Mouse (Mus musculus) kidney, postnatal 0 days (tissue): ENCODE results near the gene BC030870. TPM values are rescaled to one million over a fixed set of nuclear protein-coding genes. Genes with fewer than 3 reads are reported as not detected.
A peak's percentile ranks its signal among the peaks of the same experiment; 100 is the strongest.
"Not testable (repeated sequence)": the region's sequence is repeated elsewhere in the genome, so short reads cannot be mapped to it uniquely, and the experiment has no call there.

Source experiments
- ATAC-seq: fragments of 200-750 bp; cut with Nextera tagmentation; replicated peaks from 2 replicates; pipeline ENCODE4 v1.8.0; 2017; ENCODE audit warnings: low read depth, moderate number of reproducible peaks, moderate TSS enrichment, moderate library complexity; ENCODE audit not compliant: low FRiP score
- DNase-seq: peaks from one replicate; pipeline ENCODE4 v3.0.0-alpha.2; 2016; ENCODE audit warnings: low spot score
- H3K27ac ChIP-seq: fragments of 300-500 bp; sonication (generic); 2 replicates; pipeline ENCODE4 v1.5.1; 2014; ENCODE audit warnings: mild to moderate bottlenecking
- H3K27me3 ChIP-seq: fragments of 300-500 bp; sonication (generic); 2 replicates; pipeline ENCODE4 v1.6.1; 2014; ENCODE audit warnings: low read length, mixed read lengths; ENCODE audit not compliant: insufficient read depth
- H3K36me3 ChIP-seq: fragments of 300-500 bp; sonication (generic); 2 replicates; pipeline ENCODE4 v1.6.1; 2014; ENCODE audit warnings: low read length, mixed read lengths; ENCODE audit not compliant: insufficient read depth
- H3K4me1 ChIP-seq: fragments of 300-500 bp; sonication (generic); replicated peaks from 2 replicates; pipeline ENCODE4 v1.6.1; 2014; ENCODE audit warnings: antibody characterized with exemption, low read length, mixed read lengths; ENCODE audit not compliant: insufficient read depth
- H3K4me2 ChIP-seq: fragments of 300-500 bp; sonication (generic); 2 replicates; pipeline ENCODE4 v1.6.1; 2014; ENCODE audit warnings: mild to moderate bottlenecking, low read length, moderate library complexity, mixed read lengths
- H3K4me3 ChIP-seq: fragments of 300-500 bp; sonication (generic); replicated peaks from 2 replicates; pipeline ENCODE4 v1.5.1; 2014; ENCODE audit warnings: low read depth, low read length
- H3K9ac ChIP-seq: fragments of 300-500 bp; sonication (generic); 2 replicates; pipeline ENCODE4 v1.6.1; 2014; ENCODE audit warnings: low read depth, low read length
- H3K9me3 ChIP-seq: fragments of 300-500 bp; sonication (generic); replicated peaks from 2 replicates; pipeline ENCODE4 v1.6.1; 2016; ENCODE audit warnings: low read length, inconsistent platforms, mixed read lengths
- CTCF ChIP-seq: IDR thresholded peaks from 2 replicates; pipeline ENCODE4 v1.5.1; 2016; ENCODE audit warnings: antibody characterized with exemption, low read depth, mild to moderate bottlenecking, moderate library complexity
- WGBS: fragments of 180-500 bp; shearing (Covaris S2); extraction: QIAGEN DNeasy Blood & Tissue Kit; methylation state at CpG from one replicate; pipeline ENCODE4 v1.1.7; 2014; 5-methylcytosine and 5-hydroxymethylcytosine counted together
- polyA plus RNA-seq: library from polyadenylated mRNA; unstranded; fragments of >200 nt; fragmentation: Nextera tagmentation; extraction: Ambion mirVana; gene quantifications from 2 replicates; pipeline ENCODE4 v1.2.1, GENCODE M21; 2015

Gene BC030870
- 0.29 and 0.32 TPM in 2 replicates for polyA plus RNA-seq

GRCm38 (mm10) chr8:65129199-65129788 is at the start of gene BC030870:
Gene BC030870, minus strand, starts transcription at chr8:65129563.
- ATAC-seq (no peak), DNase-seq (no peak)
- H3K9ac ChIP-seq: no peak within 1 kb of the TSS
- H3K27me3 ChIP-seq: no peaks in the 10 kb centered on the region
- no peak for TF ChIP-seq CTCF
- H3K4me2 ChIP-seq: no peak within 1 kb of the TSS
- no peak within 1 kb of the TSS for H3K4me3 ChIP-seq
- WGBS: 73% methylated on average over 15 of the region's 15 CpGs
- H3K4me1 ChIP-seq: no peaks in the 10 kb centered on the region
- no peaks in the 10 kb centered on the region for H3K9me3 ChIP-seq
- H3K27ac ChIP-seq: no peak within 1 kb of the TSS
- no peaks in the 10 kb centered on the region for H3K36me3 ChIP-seq

DNA sequence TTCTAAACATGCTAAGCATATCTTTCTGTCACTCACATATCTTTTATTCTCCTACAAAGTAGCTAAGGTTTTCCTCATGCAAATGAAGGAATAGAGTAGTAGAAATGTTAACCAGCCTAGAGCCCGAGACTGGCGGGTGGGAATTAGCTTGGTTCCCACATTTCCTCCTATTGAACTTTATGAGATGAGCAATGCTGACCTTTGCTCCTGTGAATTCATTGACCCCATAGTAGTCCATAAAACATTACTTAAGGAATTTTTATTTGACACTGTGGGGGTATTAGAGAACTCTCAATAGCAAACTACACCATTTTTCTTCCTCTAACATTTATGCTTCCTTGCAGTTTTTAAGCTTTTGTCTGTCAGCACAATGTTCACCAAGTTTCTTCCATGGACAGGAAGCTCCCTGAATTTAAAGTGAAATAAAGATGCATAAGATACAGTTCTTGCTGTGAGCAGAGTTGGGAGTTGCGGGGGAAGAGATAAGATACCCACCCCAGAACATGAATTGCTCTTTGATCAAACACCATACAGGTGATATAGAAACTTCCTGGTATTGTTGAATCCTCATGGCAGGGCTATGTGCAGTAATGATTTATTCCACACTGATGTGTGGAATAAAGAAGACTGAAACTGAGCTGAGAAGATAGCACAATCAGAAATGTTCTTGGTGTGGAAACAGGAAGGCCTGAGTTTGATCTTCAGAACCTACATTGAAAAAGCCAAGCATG is 45.5 kb upstream of the BC030870 start:
- no peak overlapping the region for H3K4me3 ChIP-seq
- H3K4me2 ChIP-seq: no peak overlapping the region
- no peak overlapping the region for H3K9ac ChIP-seq
- 44% methylated on average over 3 of the region's 3 CpGs for WGBS
- ATAC-seq (no peak), DNase-seq (peak; percentile 6)
- TF ChIP-seq CTCF: no peak
- H3K27me3 ChIP-seq: no peaks in the 10 kb centered on the region
- H3K4me1 ChIP-seq: no peaks in the 10 kb centered on the region
- no peak overlapping the region for H3K27ac ChIP-seq
- H3K36me3 ChIP-seq: no peaks in the 10 kb centered on the region
- H3K9me3 ChIP-seq: no peaks in the 10 kb centered on the region

DNA sequence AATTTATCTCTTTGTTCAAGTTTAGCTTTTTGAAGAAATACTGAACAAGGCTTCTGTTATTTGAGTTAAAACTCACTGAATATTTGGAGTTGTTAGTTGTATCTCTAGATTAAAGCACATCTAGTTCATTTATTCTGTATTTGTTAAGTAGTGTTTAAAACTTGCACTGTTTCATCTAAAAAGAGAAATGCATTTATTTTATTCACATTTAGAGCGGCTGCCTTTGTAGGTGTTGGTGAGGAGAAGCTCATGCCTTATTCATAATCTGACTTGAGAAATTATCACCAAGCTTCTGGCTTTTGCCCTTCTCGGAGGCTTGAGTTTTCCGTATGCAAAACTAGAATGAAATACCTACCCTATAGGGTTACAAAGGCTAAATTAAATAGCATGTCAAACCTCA is 39.8 kb upstream of the BC030870 start:
- H3K4me1 ChIP-seq: no peaks in the 10 kb centered on the region
- H3K4me3 ChIP-seq: no peak overlapping the region
- no peaks in the 10 kb centered on the region for H3K36me3 ChIP-seq
- H3K27ac ChIP-seq: no peak overlapping the region
- H3K27me3 ChIP-seq: no peaks in the 10 kb centered on the region
- DNase-seq (no peak), ATAC-seq (no peak)
- no peak overlapping the region for H3K4me2 ChIP-seq
- no peak overlapping the region for H3K9ac ChIP-seq
- 64% methylated on average over 3 of the region's 3 CpGs for WGBS
- no peaks in the 10 kb centered on the region for H3K9me3 ChIP-seq
- TF ChIP-seq CTCF: no peak

DNA sequence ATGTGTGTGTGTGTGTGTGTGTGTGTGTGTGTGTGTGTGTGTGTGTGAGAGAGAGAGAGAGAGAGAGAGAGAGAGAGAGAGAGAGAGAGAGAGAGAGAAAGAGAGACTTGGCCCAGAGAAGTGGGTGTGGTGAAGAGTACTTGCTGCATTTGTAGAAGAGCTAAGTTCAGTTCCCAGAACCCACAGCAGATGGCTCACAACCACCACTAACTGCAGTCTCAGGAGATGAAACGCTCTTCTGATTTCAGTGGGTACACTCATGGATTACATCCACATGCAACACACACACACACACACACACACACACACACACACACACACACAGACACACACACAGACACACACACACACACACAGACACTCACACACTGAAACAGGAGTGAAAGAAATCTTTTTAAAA is 31.3 kb upstream of the BC030870 start:
- not testable (repeated sequence) for H3K4me1 ChIP-seq, H3K27me3 ChIP-seq, H3K36me3 ChIP-seq, H3K27ac ChIP-seq, H3K9ac ChIP-seq, H3K4me3 ChIP-seq, ATAC-seq, H3K4me2 ChIP-seq, H3K9me3 ChIP-seq
- WGBS: 40% methylated on average over 1 of the region's 1 CpGs
- DNase-seq: peak; percentile 36
- TF ChIP-seq CTCF: peak; percentile 64

DNA sequence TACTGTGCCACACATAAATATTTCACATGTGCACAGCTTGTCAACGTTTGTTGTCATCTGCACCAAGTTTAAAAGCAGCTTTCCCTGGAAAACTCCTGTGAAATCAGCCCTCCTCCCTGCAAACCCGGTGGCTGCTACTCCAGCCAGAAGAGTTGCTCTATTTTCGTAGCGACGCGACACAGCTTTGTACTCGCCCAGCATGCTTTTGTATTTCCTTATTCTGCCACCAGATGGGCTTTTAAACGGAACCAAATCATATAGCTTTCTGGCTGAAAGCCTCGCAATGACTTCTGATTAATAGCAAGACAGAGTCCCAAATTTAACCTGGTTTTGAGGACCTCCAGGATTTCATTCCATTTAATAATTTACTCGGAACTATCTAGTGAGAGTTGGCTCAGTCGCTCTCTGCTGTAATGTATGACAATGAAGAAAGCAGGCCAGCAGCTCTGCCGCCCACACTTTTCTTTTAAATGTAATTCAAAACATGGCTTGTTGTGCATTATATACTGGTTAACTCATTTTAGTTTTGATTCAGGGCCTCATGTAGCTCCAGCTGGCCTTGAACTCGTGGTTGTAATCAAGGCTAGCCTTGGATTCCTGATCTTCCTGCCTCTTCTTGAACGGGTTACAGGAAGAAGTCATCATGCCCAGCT is 29.9 kb upstream of the BC030870 start:
- Histone ChIP-seq H3K4me2 (no peak overlapping the region), H3K27ac (no peak overlapping the region), H3K4me3 (no peak overlapping the region), H3K9ac (no peak overlapping the region), H3K36me3 (no peaks in the 10 kb centered on the region), H3K27me3 (no peaks in the 10 kb centered on the region), H3K9me3 (no peaks in the 10 kb centered on the region), H3K4me1 (no peaks in the 10 kb centered on the region)
- peak; percentile 10; the same call in 1 of the 2 replicates for TF ChIP-seq CTCF
- WGBS: 65% methylated on average over 14 of the region's 14 CpGs
- peak; percentile 18 for DNase-seq
- ATAC-seq: no peak

DNA sequence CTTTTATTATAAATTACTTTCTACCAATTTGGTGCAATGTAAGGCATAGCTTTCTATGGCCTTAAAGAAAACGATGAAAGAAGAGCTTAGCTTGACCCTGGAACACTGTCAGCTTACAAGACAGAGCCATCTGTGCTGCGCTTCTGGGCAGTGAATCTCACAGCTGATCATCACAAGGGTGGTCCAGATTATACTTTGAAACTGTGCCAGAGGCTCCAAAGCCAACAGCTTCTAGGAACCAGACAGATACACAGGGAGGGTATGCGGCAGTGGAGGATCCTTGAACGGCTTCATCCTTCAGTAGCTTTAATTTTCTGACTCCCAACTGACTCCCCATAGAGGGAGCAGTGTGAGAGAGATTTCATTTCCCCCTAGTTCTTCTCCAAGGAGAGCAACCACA is 28.5 kb upstream of the BC030870 start:
- H3K9me3 ChIP-seq: no peaks in the 10 kb centered on the region
- no peak overlapping the region for H3K4me3 ChIP-seq
- DNase-seq: no peak
- TF ChIP-seq CTCF: no peak
- H3K9ac ChIP-seq: no peak overlapping the region
- H3K4me1 ChIP-seq: no peaks in the 10 kb centered on the region
- H3K36me3 ChIP-seq: no peaks in the 10 kb centered on the region
- WGBS: 75% methylated on average over 4 of the region's 4 CpGs
- H3K27me3 ChIP-seq: no peaks in the 10 kb centered on the region
- ATAC-seq: no peak
- H3K27ac ChIP-seq: no peak overlapping the region
- H3K4me2 ChIP-seq: no peak overlapping the region
